Mouse (Mus musculus): ENCODE results near the gene Gps1. TPM values are rescaled to one million over a fixed set of nuclear protein-coding genes. Genes with fewer than 3 reads are reported as not detected.

Gene Gps1
- total and polyA plus RNA-seq, 3 experiments, result 158 to 184 (median 174) TPM

- no peak overlapping the region for H3K4me3 ChIP-seq (replicated peaks in 1 of 3; ENCODE audit: low read depth in 2 of 3, low read length in 2 of 3, poor library complexity in 1 of 3)
- H3K4me1 ChIP-seq (ENCODE audit: control insufficient read depth in 1 of 2, insufficient read depth in 2 of 2), result peaks cover 15 to 41% of the 10 kb centered on the region in 2 experiments
- no peak for DNase-seq (ENCODE audit: extremely low read depth)
- H3K27me3 ChIP-seq (replicated peaks), result no peaks in the 10 kb centered on the region
- no peak overlapping the region for H3K4me2 ChIP-seq (ENCODE audit: insufficient read depth, low read depth, poor library complexity, severe bottlenecking)
- no peak overlapping the region for H3K9ac ChIP-seq (ENCODE audit: insufficient read depth, low read depth)
- H3K36me3 ChIP-seq (replicated peaks in 1 of 2; ENCODE audit: control insufficient read depth in 1 of 2, insufficient read depth in 1 of 2, low read length in 1 of 2), result peaks cover 11 to 22% of the 10 kb centered on the region in 2 experiments
- in situ Hi-C loops (cut with MboI; ENCODE audit: low pct_ligation_motif_present, low pct_unique_long_range_greater_than_20kb, low sequenced_read_pairs) (no loop called here), dilution Hi-C loops (cut with MboI; ENCODE audit: extremely low pct_ligation_motif_present, extremely low pct_unique_long_range_greater_than_20kb, low sequenced_read_pairs) (no loop called here)
- H3K9me3 ChIP-seq (replicated peaks; ENCODE audit: low read length), result no peaks in the 10 kb centered on the region
- no peak overlapping the region for H3K27ac ChIP-seq (ENCODE audit: insufficient read depth, low read depth)
- TF ChIP-seq ZMIZ1 (IDR thresholded peaks at IDR 0.05; ENCODE audit: low read depth, low read length), result no peak
- TF ChIP-seq JUND (conservative IDR thresholded peaks at IDR 0.05; ENCODE audit: low read depth, low read length), result no peak
- TF ChIP-seq CTCF (conservative IDR thresholded peaks at IDR 0.05 in 1 of 2, IDR thresholded peaks at IDR 0.05 in 1 of 2; ENCODE audit: low read depth in 2 of 2, low read length in 2 of 2), result no peak
- no peak for TF ChIP-seq JUN (IDR thresholded peaks at IDR 0.05; ENCODE audit: insufficient read depth, low read depth, low read length)
- TF ChIP-seq RAD21 (IDR thresholded peaks at IDR 0.05; ENCODE audit: low read depth, low read length), result no peak
- TF ChIP-seq HCFC1 (IDR thresholded peaks at IDR 0.05; ENCODE audit: low read depth, low read length), result no peak
- no peak for TF ChIP-seq SIN3A (IDR thresholded peaks at IDR 0.05; ENCODE audit: low read length)
- no peak for TF ChIP-seq ETS1 (conservative IDR thresholded peaks at IDR 0.05; ENCODE audit: low read depth, low read length)
- TF ChIP-seq CHD1 (IDR thresholded peaks at IDR 0.05; ENCODE audit: low read depth, low read length), result no peak
- no peak for TF ChIP-seq NRF1 (IDR thresholded peaks at IDR 0.05; ENCODE audit: low read depth, low read length)
- TF ChIP-seq PAX5 (IDR thresholded peaks at IDR 0.05; ENCODE audit: low read length), result no peak
- TF ChIP-seq KAT2A (IDR thresholded peaks at IDR 0.05; ENCODE audit: insufficient replicate concordance, low read length), result no peak
- no peak for TF ChIP-seq UBTF (IDR thresholded peaks at IDR 0.05; ENCODE audit: low read depth, low read length)
- H3K79me2 ChIP-seq (replicated peaks; ENCODE audit: control insufficient read depth, extremely low read depth, insufficient read depth, poor library complexity, severe bottlenecking), result peaks cover 19% of the 10 kb centered on the region
Observed at GRCm38 (mm10) chr11:120798244-120798643, 14.2 kb downstream of the Gps1 start.

- Histone ChIP-seq H3K27me3 (replicated peaks) (no peaks in the 10 kb centered on the region), H3K79me2 (replicated peaks; ENCODE audit: control insufficient read depth, extremely low read depth, insufficient read depth, poor library complexity, severe bottlenecking) (peaks cover 17% of the 10 kb centered on the region), H3K4me2 (ENCODE audit: insufficient read depth, low read depth, poor library complexity, severe bottlenecking) (no peak overlapping the region; the same call in 1 of the 2 replicates), H3K4me1 (ENCODE audit: control insufficient read depth in 1 of 2, insufficient read depth in 2 of 2) (peaks cover 15 to 35% of the 10 kb centered on the region in 2 experiments), H3K9ac (ENCODE audit: insufficient read depth, low read depth) (peak overlapping the region; percentile 14), H3K27ac (ENCODE audit: insufficient read depth, low read depth) (no peak overlapping the region), H3K9me3 (replicated peaks; ENCODE audit: low read length) (no peaks in the 10 kb centered on the region), H3K4me3 (replicated peaks in 1 of 3; ENCODE audit: low read depth in 2 of 3, low read length in 2 of 3, poor library complexity in 1 of 3) (no peak overlapping the region), H3K36me3 (replicated peaks in 1 of 2; ENCODE audit: control insufficient read depth in 1 of 2, insufficient read depth in 1 of 2, low read length in 1 of 2) (peaks cover 0 to 10% of the 10 kb centered on the region in 2 experiments)
- no peak for DNase-seq (ENCODE audit: extremely low read depth)
- in situ Hi-C loops (cut with MboI; ENCODE audit: low pct_ligation_motif_present, low pct_unique_long_range_greater_than_20kb, low sequenced_read_pairs), result no loop called here
- TF ChIP-seq E2F4 (IDR thresholded peaks at IDR 0.05; ENCODE audit: insufficient replicate concordance, low read depth, low read length), result no peak
- TF ChIP-seq RAD21 (IDR thresholded peaks at IDR 0.05; ENCODE audit: low read depth, low read length), result no peak
- no peak for TF ChIP-seq IRF4 (IDR thresholded peaks at IDR 0.05; ENCODE audit: low read depth, low read length)
- TF ChIP-seq CTCF (conservative IDR thresholded peaks at IDR 0.05 in 1 of 2, IDR thresholded peaks at IDR 0.05 in 1 of 2; ENCODE audit: low read depth in 2 of 2, low read length in 2 of 2), result 0 out of 4 replicates have a peak, but pooled peaks of 1 of the 2 experiments have one; percentile 7
- 0 out of 2 replicates have a peak, but pooled peaks have one; percentile 12 for TF ChIP-seq EP300 (IDR thresholded peaks at IDR 0.05; ENCODE audit: low read length)
- TF ChIP-seq ZNF384 (IDR thresholded peaks at IDR 0.05; ENCODE audit: low read depth, low read length), result peak; percentile 86
- TF ChIP-seq MAZ (IDR thresholded peaks at IDR 0.05; ENCODE audit: low read depth, low read length), result no peak
- no peak for TF ChIP-seq HCFC1 (IDR thresholded peaks at IDR 0.05; ENCODE audit: low read depth, low read length)
- no peak for TF ChIP-seq MYC (IDR thresholded peaks at IDR 0.05; ENCODE audit: low read depth, low read length)
- dilution Hi-C loops (cut with MboI; ENCODE audit: extremely low pct_ligation_motif_present, extremely low pct_unique_long_range_greater_than_20kb, low sequenced_read_pairs), result no loop called here
Observed at GRCm38 (mm10) chr11:120799316-120799890, 15.3 kb downstream of the Gps1 start.

Measured in CH12.LX (cell line).